Mouse (Mus musculus) stomach, postnatal 0 days (tissue): ENCODE measurements around the gene Itgbl1.

ENCODE experiments used
- CTCF ChIP-seq: IDR thresholded peaks from 2 replicates; pipeline ENCODE4 v1.5.1; 2016; ENCODE audit warnings: antibody characterized with exemption, low read depth, mild to moderate bottlenecking, moderate library complexity
- EP300 ChIP-seq: optimal IDR thresholded peaks from 2 replicates; pipeline ENCODE3; 2016; ENCODE audit warnings: antibody characterized with exemption

DNA sequence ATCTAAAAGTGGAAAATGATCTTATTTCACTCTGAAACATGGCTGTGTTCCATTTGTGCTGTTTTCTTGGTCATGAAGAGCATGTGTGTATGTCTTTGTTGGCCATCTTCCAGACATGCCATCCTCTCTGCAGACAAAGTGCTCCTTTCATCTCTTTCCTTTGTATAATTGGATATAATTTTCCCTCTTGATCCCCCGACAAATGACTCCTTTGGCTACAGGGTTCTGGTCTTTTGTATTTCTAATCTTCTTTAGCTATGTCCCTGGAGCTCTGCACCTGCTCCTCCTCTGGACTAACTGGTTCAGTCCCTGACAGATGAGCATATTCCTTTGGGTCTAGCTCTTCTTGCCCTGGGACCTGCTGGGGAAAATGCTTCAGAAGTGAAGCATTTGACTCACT lies 36.8 kb upstream of the Itgbl1 start:
- TF ChIP-seq CTCF (no peak), EP300 (no peak)
